Mouse (Mus musculus): ENCODE data around the gene Hspb1. TPM values are rescaled to one million over a fixed set of nuclear protein-coding genes. Genes with fewer than 3 reads are reported as not detected.
A peak's percentile ranks its signal among the peaks of the same experiment; 100 is the strongest.

The Hspb1 gene
- 1 to 10 TPM; 4.3 to 4.6 TPM for total RNA-seq (2021)

DNA sequence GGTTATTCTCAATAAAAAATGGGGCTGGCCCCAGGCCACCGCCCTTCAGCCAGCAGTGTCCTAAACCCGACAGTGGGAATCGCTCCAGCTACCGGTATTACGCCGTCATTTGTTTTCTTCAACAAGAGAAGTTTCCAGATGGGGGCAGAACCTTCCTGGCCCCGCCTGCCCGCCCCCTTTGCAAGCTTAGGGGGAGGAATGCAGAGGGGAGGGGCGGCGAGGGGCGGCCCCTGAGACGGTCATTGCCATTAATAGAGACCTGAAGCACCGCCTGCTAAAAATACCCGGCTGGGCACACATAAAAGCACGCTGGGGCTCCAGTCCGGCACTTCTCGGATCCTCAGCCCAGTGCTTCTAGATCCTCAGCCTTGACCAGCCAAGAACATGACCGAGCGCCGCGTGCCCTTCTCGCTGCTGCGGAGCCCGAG lies at the start of gene Hspb1:
Hspb1 (plus strand) TSS at position 245 of the 428 bp plus-strand sequence.
- peak in 1 of 2 experiments; percentile 89 for DNase-seq (ENCODE audit: extremely low spot score in 1 of 2, low spot score in 2 of 2)
- intact Hi-C loops (cut with DNase I) = no loop called here

DNA sequence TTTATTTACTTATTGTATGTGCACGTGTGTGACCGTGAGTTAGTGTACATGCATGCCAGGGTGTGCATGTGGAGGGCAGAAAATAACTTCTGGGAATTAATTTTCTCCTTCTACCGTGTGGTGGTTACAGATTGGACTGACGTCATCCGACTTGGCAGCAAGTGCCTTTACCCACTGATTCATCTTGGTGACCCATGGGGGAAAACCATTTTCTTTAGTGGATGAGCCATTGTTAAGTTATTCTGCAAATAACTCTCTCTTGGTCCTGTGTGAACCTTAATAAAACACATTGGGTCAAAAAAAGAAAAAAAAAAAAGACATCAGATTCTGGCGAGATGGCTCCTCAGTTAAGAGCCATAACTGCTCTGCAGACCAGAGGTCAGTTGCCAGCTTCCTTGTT lies 46.1 kb upstream of the Hspb1 start:
- no peak for DNase-seq (ENCODE audit: extremely low spot score in 1 of 2, low spot score in 2 of 2)
- intact Hi-C loops (cut with DNase I) = no loop called here

DNA sequence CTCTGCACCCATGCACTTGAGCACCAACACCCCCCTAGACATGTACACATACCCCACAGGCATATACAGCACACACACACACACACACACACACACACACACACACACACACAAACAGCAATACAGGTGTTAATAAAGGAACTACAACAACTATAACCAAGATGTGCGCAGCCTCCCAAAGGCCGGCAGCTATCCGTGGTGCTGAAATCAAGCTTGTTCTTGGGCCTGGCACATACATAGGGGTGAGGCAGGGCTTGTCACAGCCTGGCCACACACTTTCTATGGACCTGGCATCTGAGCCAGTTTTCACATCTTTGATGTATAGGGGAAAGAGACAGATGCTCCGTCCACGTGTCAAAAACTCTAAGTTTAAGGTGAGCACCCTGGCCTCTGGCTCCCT lies 44.3 kb upstream of the Hspb1 start:
- intact Hi-C loops (cut with DNase I) = no loop called here
- DNase-seq (ENCODE audit: extremely low spot score in 1 of 2, low spot score in 2 of 2) = no peak

DNA sequence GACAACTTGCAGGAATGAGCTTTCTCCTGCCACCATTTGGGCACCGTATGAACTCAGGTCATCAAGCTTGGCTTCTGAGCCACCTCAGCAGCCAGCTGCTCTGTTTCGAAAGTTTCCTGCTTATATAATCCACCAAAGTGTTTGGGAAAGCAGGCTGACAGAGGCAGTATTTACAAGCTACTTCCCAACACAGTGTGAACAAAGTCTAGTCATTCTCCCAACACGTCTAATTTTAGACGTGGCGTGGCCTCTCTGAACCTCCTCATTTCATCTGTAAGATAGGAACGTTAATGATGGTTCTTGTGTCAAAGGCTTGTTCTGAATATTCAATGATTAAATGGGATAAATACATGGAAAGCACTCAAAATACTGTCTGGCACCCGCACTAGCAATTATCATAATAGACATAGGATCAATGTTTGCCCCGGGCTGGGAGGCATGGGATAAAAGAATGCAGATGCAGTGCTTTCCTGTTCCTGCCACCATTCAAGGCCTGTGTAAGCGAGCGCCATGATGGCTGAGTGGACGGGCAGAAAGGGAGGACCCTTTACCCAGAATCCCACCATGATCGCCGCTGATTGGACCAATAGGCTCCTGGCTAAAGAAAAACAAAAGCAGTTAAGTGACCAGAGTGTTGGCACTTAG lies 41.9 kb upstream of the Hspb1 start:
- intact Hi-C loops (cut with DNase I) = no loop called here
- no peak for DNase-seq (ENCODE audit: extremely low spot score in 1 of 2, low spot score in 2 of 2)

GRCm38 (mm10) chr5:135847460-135847859 lies 40.3 kb upstream of the Hspb1 start:
- no peak for DNase-seq (ENCODE audit: extremely low spot score in 1 of 2, low spot score in 2 of 2)
- intact Hi-C loops (cut with DNase I) = no loop called here

DNA sequence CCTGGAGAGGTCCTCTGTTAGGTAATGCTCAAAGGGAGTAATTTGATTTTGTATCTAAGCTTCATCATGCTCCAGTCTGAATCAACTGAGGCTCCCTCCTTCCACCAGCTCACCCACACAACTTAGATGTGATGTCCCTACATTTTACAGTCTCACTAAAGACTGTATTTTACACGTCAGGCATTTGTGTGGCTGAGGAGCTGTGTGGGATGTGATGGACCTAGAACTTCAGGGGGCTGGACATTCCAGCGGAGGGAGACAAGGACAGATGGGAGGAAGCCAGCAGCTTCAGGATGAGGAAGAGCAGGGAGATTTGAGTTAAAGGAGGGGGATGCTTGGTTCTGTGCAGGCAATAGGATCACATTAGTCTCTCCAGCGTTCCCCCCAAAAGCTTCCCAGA lies 39.8 kb upstream of the Hspb1 start:
- DNase-seq (ENCODE audit: extremely low spot score in 1 of 2, low spot score in 2 of 2) = no peak
- intact Hi-C loops (cut with DNase I) = no loop called here

- intact Hi-C loops (cut with DNase I) = loop anchor here (5.0 kb wide), 1 partner anchor 44 kb away; the partner anchor contains the start of gene Srrm3
- peak in 1 of 2 experiments; percentile 54 for DNase-seq (ENCODE audit: extremely low spot score in 1 of 2, low spot score in 2 of 2)
Observed at GRCm38 (mm10) chr5:135851024-135851423, 36.7 kb upstream of the Hspb1 start.

DNA sequence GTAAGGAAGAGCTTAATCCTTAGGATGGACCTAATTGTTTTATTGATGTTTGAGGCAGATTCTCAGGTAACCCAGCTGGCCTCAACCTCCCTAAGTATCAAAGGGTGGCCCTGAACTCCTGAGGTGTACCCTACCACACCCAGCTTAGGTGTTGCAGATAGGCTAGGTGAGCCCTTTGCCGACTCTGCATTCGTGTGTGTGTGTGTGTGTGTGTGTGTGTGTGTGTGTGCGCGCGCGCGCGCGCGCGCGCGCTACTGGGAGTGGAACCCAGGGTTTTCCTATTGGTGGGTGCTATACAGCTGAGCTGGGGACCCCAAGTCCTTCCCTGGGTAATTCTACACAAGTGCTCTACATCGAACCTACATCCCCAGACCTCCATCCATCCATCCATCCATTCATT lies 36.2 kb upstream of the Hspb1 start:
- intact Hi-C loops (cut with DNase I) = loop anchor here (5.0 kb wide), 1 partner anchor 44 kb away; the partner anchor contains the start of gene Srrm3
- no peak for DNase-seq (ENCODE audit: extremely low spot score in 1 of 2, low spot score in 2 of 2)

GRCm38 (mm10) chr5:135852421-135852820 lies 35.3 kb upstream of the Hspb1 start:
- intact Hi-C loops (cut with DNase I) = loop anchor here (5.0 kb wide), 1 partner anchor 45 kb away; the partner anchor contains the start of gene Srrm3

DNA sequence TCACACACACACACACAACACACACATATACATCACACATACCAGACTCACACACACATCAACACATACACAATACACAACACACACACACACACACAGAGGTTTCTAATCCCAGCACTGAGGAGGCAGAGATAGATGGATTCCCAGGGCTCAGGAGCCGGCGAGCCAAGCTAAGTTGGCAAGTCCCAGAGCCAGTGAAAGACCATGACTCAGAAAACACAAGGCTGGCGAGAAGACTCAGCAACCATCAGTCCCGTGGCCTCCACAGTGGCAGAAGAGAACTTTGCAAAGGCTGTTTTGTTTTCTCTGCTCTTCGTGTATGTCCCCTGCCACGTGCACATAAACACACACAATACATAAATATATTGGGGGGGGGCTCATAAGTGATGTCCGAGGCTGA lies 34.0 kb upstream of the Hspb1 start:
- intact Hi-C loops (cut with DNase I) = loop anchor here (2.0 to 5.0 kb wide), 2 partner anchors 46 to 59 kb away; partner anchors contain the start of gene Srrm3
- DNase-seq (ENCODE audit: extremely low spot score in 1 of 2, low spot score in 2 of 2) = no peak

More at GRCm38 (mm10) chr5:135852421-135852820, 35.3 kb upstream of the Hspb1 start:
- DNase-seq (ENCODE audit: extremely low spot score in 1 of 2, low spot score in 2 of 2) = no peak

DNA sequence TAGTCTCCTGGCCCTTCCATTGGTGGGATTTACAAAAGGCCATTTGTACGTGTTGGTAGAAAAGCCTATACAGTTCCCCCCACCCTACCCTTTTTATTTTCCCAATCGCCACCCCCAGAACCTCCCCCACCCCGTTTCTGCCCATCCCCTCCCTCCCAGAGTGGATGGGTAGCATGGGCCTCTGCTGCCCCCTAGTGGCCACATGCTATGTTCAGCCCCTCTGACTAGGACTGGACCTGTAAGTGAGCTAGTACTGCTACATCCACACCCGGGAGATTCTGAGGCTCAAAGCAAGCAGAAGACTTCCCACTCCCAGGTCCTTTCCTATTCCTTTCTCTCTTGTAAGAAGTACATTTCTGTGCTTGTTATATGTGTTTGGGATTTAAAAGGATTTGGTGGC lies 32.6 kb upstream of the Hspb1 start:
- intact Hi-C loops (cut with DNase I) = loop anchor here (2.0 kb wide), 1 partner anchor 60 kb away; no protein-coding TSS in a partner anchor
- DNase-seq (ENCODE audit: extremely low spot score in 1 of 2, low spot score in 2 of 2) = peak; percentile 75 to 84

DNA sequence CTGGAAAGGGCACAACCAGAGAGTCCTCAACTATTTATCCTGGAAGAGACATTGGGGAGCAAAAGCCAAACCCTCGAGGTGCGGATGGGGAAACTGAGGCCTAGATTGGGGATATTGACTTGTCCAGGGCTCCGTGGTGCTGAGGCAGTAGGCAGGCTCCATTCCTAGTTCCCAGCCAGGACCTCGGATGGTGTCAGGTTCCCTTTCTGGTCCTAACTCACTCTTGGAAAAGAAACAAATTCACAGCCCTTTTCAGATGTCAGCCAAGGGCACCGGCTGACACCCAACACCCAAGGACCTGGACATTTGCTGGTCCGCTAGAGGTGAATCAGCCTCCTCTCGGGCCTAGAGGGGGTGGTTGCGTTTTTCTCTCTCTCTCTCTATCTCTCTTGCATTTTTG lies 21.1 kb upstream of the Hspb1 start:
- intact Hi-C loops (cut with DNase I) = no loop called here
- DNase-seq (ENCODE audit: extremely low spot score in 1 of 2, low spot score in 2 of 2) = no peak

- DNase-seq (ENCODE audit: extremely low spot score in 1 of 2, low spot score in 2 of 2) = peak in 1 of 2 experiments; percentile 61
- intact Hi-C loops (cut with DNase I) = no loop called here
Observed at GRCm38 (mm10) chr5:135867637-135868593, 19.8 kb upstream of the Hspb1 start.

DNA sequence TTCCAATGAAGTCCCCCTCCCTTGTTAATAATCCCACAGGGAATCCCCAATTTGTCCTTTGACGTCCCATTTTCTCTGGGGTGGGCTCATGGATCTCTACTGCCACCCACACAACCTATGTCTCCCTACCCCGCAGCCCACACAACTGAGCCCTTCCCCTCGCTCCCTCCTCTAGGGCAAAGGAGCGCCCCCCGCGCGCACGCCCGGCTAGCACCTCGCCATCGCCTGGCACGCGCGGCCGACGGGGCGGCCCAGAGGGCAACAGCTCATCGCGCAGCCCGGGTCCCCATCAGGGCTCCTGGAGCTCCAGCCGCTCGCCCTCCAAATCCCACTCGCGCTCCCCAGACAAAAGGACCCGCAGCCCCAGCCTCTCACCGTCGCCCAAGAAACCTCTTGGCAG lies 19.1 kb upstream of the Hspb1 start:
- DNase-seq (ENCODE audit: extremely low spot score in 1 of 2, low spot score in 2 of 2) = no peak
- intact Hi-C loops (cut with DNase I) = no loop called here

- DNase-seq (ENCODE audit: extremely low spot score in 1 of 2, low spot score in 2 of 2) = no peak
- intact Hi-C loops (cut with DNase I) = no loop called here
Observed at GRCm38 (mm10) chr5:135869661-135870423, 17.9 kb upstream of the Hspb1 start.

DNA sequence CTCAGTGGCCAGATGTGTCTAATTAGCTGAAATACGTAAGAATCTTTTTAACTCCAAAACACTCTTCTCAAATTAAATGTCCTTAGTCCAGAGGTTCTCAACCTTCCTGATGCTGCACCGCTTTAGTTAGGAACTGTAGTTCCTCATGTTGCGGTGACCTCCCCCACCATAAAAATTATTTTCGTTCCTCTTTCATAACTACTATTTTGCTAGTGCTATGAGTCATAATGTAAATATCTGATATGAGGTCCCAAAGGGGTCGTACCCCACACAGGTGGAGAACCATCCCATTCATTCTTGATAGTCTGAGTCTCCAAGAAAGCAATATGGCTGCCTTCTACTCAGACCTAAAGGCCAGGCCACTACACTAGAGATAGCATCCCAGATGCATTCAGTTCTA lies 17.2 kb upstream of the Hspb1 start:
- DNase-seq (ENCODE audit: extremely low spot score in 1 of 2, low spot score in 2 of 2) = no peak
- intact Hi-C loops (cut with DNase I) = no loop called here

GRCm38 (mm10) chr5:135872996-135873395 lies 14.7 kb upstream of the Hspb1 start:
- DNase-seq (ENCODE audit: extremely low spot score in 1 of 2, low spot score in 2 of 2) = no peak
- intact Hi-C loops (cut with DNase I) = no loop called here

- DNase-seq (ENCODE audit: extremely low spot score in 1 of 2, low spot score in 2 of 2) = no peak
Observed at GRCm38 (mm10) chr5:135873753-135874152, 14.0 kb upstream of the Hspb1 start.

GRCm38 (mm10) chr5:135877180-135877579 lies 10.5 kb upstream of the Hspb1 start:
- intact Hi-C loops (cut with DNase I) = no loop called here
- peak in 1 of 2 experiments; percentile 75 for DNase-seq (ENCODE audit: extremely low spot score in 1 of 2, low spot score in 2 of 2)

More at GRCm38 (mm10) chr5:135873753-135874152, 14.0 kb upstream of the Hspb1 start:
- intact Hi-C loops (cut with DNase I) = no loop called here

Measured in left cerebral cortex, postnatal 10 days (tissue).